Mouse (Mus musculus): ENCODE measurements around the gene Klhl4.

The Klhl4 gene

GRCm38 (mm10) chrX:114473782-114474731, at the start of gene Klhl4:
Klhl4 (plus strand) TSS chrX:114474333.
- peak; percentile 17 for DNase-seq

- DNase-seq, result no peak
Measured at GRCm38 (mm10) chrX:114484153-114484552, 10.0 kb downstream of the Klhl4 start.

GRCm38 (mm10) chrX:114486691-114487090, 12.6 kb downstream of the Klhl4 start:
- no peak for DNase-seq

GRCm38 (mm10) chrX:114558141-114558540, 84.0 kb downstream of the Klhl4 start:
- DNase-seq, result peak; percentile 13

GRCm38 (mm10) chrX:114582311-114582710, 108.2 kb downstream of the Klhl4 start:
- DNase-seq, result no peak
